Mouse (Mus musculus) spleen, embryonic (tissue): ENCODE measurements at regions not wholly inside any gene's neighbourhood (a gene's known extent, or its start where the extent isn't known, plus 50 kb on each side); places are given as distances from the start of the nearest gene placed in this dataset.

Source experiments
- CTCF ChIA-PET: fragments of 350-600 bp; sonication (Branson Sonifier 250); formaldehyde crosslinking; loops from one replicate; lab custom pipeline; 2022; lab: Charles Lee

DNA sequence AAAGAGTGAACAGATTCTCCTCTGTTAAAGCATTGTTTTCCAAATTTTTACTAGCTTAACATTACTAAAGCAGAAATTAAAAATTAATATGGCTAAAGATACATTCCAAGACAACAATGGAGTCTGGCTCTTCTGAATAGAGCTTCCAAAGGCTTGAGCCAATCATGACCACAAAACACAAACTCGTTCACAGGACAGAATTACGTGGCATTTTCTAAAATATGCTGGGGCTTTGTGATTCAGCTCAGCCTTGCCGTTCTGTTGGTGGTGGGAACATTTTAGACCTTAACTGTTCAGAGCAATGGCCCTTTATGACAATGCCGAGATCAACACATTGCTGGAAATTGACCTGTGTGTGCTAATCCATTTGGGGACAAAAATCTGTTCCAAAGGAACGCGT lies 318.7 kb downstream of the Setd4 start:
- CTCF ChIA-PET = interaction anchor here (0.6 kb wide), 1 partner anchor 43 kb away, joined by 5 read pairs; no protein-coding TSS in a partner anchor

GRCm38 (mm10) chr16:93281715-93282114 lies 322.1 kb downstream of the Setd4 start:
- CTCF ChIA-PET = no interaction called here

- CTCF ChIA-PET = interaction anchor here (0.7 kb wide), 1 partner anchor 187 kb away, joined by 3 read pairs; no protein-coding TSS in a partner anchor
Observed at GRCm38 (mm10) chr16:93272636-93273035, 331.2 kb downstream of the Setd4 start.

GRCm38 (mm10) chr16:93272146-93272545 lies 331.7 kb downstream of the Setd4 start:
- CTCF ChIA-PET = interaction anchor here (0.7 kb wide), 1 partner anchor 187 kb away, joined by 3 read pairs; no protein-coding TSS in a partner anchor

DNA sequence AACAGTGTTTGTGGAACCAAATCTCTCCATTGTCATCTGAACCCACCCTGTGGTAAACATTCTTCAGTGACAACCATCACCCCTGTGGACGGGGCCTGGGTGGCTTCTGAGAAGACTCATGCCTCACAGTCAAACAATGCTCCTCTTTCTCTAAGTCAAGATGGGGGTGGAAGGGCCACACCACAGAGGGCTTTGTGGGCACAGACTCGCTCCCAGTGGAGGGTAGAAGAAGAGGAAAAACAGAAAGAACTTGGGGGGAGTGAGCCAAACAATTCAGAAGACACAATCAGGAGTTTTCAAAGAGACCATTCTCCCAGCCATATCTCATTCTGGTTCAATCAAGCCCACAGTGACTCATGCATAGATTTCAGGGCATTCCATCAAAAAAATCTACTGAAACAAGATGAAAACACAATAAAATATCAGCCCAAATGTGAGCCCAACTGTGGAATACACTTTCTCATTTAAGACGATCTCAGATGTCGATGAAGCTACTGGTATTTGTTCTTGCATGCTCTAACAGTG lies 339.7 kb downstream of the Setd4 start:
- CTCF ChIA-PET = no interaction called here

DNA sequence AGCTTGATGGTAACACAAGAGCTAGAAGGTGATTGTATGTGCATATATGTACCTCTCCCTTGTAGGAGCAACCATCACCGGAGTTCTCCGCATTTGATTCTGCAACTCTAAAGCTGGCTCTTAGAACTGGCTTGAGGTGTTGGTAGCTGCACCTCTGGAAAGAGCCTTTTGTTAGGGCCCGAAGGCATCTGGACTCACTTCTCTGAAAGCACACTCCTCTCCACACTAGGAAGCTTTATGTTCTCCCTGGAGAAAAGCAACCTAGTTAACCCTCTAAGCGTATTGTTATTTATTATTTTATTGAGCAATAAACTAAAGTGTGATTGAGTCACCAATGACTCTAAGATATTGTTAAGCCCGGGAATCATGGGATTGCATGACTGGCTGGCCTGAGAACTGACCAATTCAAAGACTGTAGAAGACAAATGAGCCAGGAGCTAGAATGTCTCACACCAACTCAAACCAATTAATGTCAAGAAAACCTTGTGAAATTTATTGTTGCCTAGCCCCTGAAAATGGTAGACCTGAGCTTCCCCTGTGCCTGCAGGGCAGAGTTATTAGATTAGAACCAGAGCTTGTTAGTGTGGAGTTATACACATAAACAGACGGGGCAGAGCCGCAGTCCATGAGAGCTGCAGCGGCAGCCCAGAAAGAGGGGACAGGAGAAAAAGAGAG lies 340.6 kb downstream of the Setd4 start:
- CTCF ChIA-PET = no interaction called here

GRCm38 (mm10) chr16:93246825-93247224 lies 357.0 kb downstream of the Setd4 start:
- CTCF ChIA-PET = no interaction called here

- CTCF ChIA-PET = no interaction called here
Observed at GRCm38 (mm10) chr16:93245738-93246137, 358.1 kb downstream of the Setd4 start.

DNA sequence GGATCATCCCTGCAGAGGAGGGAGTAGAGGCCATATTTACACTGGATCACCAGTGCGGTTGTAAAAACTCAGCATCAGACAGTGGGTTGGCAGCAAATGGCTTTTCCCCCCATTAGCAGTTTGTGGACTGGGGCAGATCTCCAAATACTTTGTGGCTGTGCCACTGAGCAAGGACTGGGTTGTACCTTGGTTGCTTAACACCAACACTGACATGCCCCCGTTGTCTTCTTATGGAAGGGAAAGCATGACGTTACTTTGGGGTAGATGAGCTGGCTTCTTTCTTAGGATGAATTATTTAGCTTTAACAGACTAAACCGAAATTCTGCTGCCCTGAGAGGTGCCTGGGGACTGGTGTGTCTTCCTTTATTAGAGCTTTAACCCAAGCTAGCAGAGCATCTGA lies 365.0 kb downstream of the Setd4 start:
- CTCF ChIA-PET = no interaction called here

GRCm38 (mm10) chr16:93238326-93238725 lies 365.5 kb downstream of the Setd4 start:
- CTCF ChIA-PET = interaction anchor here (0.6 kb wide), 1 partner anchor 190 kb away, joined by 4 read pairs; no protein-coding TSS in a partner anchor

DNA sequence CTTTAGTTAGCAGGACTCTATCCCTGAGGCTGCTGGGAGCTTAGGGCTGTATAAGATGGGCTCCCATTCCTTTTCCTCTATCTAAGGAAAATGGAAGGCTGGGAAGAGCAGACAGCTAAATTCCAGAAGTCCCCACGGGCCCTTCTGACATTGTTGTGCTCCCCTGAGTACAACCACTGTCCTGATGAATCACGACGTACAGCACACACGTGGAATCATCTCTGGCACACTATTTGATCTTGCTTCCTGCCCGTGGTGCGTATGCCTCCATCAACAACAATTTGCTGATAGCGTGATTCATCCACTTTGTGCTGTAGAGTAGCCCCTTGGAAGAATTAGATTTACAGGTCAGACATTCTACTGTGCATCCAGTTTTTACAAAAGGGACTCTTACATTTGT lies 378.2 kb downstream of the Setd4 start:
- CTCF ChIA-PET = no interaction called here

DNA sequence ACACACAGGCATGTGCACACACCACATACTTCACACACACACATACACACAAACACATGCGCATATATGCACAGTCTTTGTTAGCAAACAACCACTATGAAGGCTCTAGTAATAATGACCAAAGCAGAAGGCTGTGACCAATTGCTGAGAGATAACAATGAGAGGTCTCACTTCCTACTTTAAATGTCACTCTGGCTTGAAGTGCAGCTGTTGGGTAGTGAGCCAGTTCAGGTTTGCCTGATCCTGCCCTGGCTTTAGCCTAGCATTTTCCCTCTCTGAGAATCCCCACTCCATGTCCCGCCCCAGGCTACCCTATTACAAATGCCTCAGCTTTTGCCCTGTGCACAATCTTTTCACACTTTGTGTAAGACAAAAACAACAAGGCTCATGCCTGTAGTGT lies 378.7 kb downstream of the Setd4 start:
- CTCF ChIA-PET = no interaction called here

DNA sequence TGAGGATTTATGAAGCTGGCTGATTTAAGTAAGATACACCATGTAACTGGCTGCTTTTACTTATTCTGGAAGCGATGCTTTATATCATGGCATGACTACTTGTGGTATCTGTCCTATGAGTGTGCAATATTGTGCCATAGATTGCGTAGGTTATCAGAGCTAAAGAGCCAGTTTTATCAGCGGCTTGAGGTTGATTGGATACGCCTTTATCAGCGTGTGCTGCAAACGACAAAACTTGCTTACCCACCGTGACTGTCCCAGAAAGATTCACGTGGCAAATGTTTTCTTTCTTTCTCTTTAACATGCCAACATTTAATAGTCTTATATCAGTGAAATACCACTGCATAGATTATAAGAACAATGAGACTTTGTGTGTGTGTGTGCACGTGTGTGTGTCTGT lies 384.1 kb downstream of the Setd4 start:
- CTCF ChIA-PET = no interaction called here

- CTCF ChIA-PET = interaction anchor here (0.5 kb wide), 1 partner anchor 27 kb away, joined by 3 read pairs; no protein-coding TSS in a partner anchor
Observed at GRCm38 (mm10) chr16:93218402-93218801, 385.5 kb downstream of the Setd4 start.

DNA sequence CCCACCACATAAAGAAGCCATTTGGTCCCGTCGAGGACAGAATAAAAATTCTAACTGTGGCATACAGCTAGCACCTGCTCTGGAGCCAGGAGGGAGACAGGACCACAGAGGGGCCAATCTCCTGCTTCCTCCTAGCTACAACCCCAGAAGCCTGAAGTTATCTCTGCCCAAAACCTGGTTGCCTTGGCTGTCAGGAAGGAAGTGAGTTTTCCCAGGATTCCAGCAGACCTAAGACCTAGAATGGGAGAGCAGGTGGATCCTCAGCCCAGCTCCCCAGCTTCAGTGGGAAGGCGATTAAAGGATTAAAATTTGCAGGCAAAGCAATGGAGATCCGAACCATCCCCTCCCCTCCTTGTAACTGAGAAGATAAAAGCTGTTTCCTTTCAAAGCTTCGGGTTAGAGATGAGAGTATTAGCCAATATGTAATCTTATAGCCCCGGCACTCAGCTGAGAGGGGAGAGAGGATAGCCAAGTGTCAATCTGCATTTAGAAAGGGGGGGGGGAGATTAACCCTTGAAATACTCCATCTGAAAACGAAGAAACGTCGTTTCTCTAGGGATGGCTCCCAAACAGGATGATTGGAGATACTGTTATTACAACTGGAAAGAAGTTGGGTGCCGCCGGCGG lies 386.1 kb downstream of the Setd4 start:
- CTCF ChIA-PET = interaction anchor here (0.6 to 0.7 kb wide), 2 partner anchors 45 to 230 kb away, joined by 6 to 10 read pairs; no protein-coding TSS in a partner anchor

DNA sequence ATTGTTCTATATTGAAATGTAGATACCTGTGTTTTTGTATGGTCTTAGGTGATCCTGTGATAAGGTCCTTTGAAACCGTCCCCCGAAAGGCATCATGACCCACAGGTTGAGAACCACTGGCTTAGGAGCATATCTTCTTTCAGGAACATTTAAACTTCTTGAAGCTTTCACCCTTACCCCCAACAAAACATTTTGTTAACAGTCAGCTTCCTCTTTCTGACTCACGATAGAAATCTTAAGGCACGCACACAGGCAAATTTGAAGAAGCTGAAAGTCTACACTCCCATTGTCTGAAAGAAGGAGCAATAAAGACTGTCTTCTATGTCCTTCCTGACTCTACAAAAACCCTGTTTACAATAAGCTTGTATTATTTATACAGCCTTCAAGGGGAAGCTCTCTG lies 388.2 kb downstream of the Setd4 start:
- CTCF ChIA-PET = no interaction called here

GRCm38 (mm10) chr16:93213618-93214017 lies 387.7 kb upstream of the Runx1 start:
- CTCF ChIA-PET = no interaction called here

DNA sequence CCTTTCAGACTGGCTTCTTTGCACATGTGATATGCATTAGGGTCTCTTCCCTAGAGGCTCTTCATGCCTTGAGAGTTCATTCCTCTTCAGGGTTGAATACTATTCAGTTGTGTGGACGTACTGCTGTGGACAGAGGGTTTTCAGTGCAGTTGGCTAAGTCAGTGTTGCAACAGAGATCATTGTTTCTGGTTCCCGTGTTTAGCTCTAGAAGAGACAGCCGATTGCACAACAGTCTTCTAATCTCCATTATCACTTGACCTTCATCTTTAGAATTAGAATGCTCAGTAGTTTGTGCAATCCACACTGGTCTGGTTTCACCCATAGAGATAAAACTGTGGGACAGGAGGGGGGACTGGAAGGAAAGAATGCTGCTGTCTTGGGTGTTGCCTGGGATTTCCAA lies 381.7 kb upstream of the Runx1 start:
- CTCF ChIA-PET = no interaction called here

DNA sequence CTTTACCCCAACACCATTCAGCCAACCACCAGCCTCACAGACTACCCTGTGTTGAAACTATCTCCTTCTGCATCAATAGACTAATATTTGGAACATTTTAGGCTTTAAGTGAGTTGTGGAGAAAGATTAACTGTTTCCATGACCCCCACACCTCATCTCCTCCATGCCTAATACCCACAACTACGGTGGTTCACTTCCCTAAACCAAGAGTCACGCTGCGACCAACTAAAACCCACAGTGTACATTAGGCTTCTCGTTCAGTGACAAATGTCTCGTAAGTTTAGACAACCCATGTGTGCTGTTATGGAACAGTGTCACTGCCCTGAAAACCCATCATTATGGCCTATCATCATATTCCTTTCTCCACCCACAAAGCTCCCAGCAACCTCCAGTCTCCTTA lies 381.3 kb upstream of the Runx1 start:
- CTCF ChIA-PET = no interaction called here

GRCm38 (mm10) chr16:93206325-93206724 lies 380.4 kb upstream of the Runx1 start:
- CTCF ChIA-PET = interaction anchor here (0.5 kb wide), 1 partner anchor 169 kb away, joined by 7 read pairs; no protein-coding TSS in a partner anchor

GRCm38 (mm10) chr16:93204601-93205000 lies 378.7 kb upstream of the Runx1 start:
- CTCF ChIA-PET = no interaction called here

GRCm38 (mm10) chr16:93202591-93202990 lies 376.6 kb upstream of the Runx1 start:
- CTCF ChIA-PET = no interaction called here

- CTCF ChIA-PET = no interaction called here
Observed at GRCm38 (mm10) chr16:93197300-93197699, 371.4 kb upstream of the Runx1 start.
